Mouse (Mus musculus) cerebellum, adult 2 months (tissue): ENCODE data around the gene Anxa6. TPM values are rescaled to one million over a fixed set of nuclear protein-coding genes. Genes with fewer than 3 reads are reported as not detected.

Experiments used
- DNase-seq, 2 experiments: peaks; one replicate each; pipeline ENCODE4 v3.0.0; 2021
- H3K27ac ChIP-seq: fragments of 200-500 bp; 2 replicates; pipeline ENCODE4 v1.5.1; 2012; ENCODE audit warnings: low read length, control low read depth, inconsistent platforms; ENCODE audit not compliant: insufficient read depth
- H3K27me3 ChIP-seq: fragments of 200-500 bp; 2 replicates; pipeline ENCODE4 v1.6.1; 2012; ENCODE audit warnings: inconsistent platforms, mild to moderate bottlenecking, low read length, moderate library complexity; ENCODE audit not compliant: control insufficient read depth, insufficient read depth
- H3K4me1 ChIP-seq: fragments of 200-500 bp; 2 replicates; pipeline ENCODE4 v1.6.1; 2011; ENCODE audit warnings: low read length; ENCODE audit not compliant: control insufficient read depth, insufficient read depth
- H3K4me3 ChIP-seq: fragments of 200-500 bp; replicated peaks from 2 replicates; pipeline ENCODE3; 2011; ENCODE audit warnings: mild to moderate bottlenecking, low read depth, low read length, control low read depth; ENCODE audit not compliant: insufficient read depth
- CTCF ChIP-seq: fragments of 200-500 bp; IDR thresholded peaks from 2 replicates; pipeline ENCODE4 v1.5.1; 2011; ENCODE audit warnings: low read depth, mild to moderate bottlenecking, control low read depth, low read length, moderate library complexity, borderline replicate concordance; ENCODE audit not compliant: insufficient read depth
- POLR2A ChIP-seq: fragments of 200-500 bp; IDR thresholded peaks from 2 replicates; pipeline ENCODE4 v1.6.1; 2011; ENCODE audit warnings: low read length, control low read depth, borderline replicate concordance; ENCODE audit not compliant: insufficient read depth
- WGBS: fragments of 180-500 bp; shearing (Covaris S2); methylation state at CpG from one replicate; pipeline ENCODE4 v1.1.7; 2018; 5-methylcytosine and 5-hydroxymethylcytosine counted together
- polyA plus RNA-seq: library from polyadenylated mRNA; depleted of rRNA; stranded (reverse); fragments of >200 nt; gene quantifications from 2 replicates; pipeline ENCODE4 v1.2.3, GENCODE M21; 2012

Gene Anxa6
- polyA plus RNA-seq, 1 experiment: 131 TPM

DNA sequence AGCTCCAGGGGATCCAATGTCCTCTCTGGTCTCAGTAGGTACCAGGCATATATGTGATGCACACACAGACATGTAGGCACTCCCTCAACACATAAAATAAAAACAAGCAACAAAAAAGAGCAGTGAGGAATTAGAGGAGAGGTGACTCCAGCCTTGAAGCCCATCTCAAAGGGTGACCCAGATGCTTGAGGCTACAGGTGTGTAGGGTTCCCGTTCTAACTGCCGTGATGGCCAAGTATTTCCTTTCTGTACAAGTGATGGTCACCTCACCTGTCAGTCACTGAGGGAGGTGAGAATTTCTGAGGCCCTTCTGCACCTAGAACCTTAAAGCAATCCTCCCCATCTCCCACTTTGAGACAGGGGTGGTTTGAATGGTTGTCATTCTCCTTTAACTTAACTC is 56.9 kb downstream of the Anxa6 start:
- Histone ChIP-seq H3K27me3 (no peaks in the 10 kb centered on the region), H3K4me3 (no peak overlapping the region), H3K4me1 (peaks cover 3% of the 10 kb centered on the region), H3K27ac (no peak overlapping the region)
- 93% methylated on average over 2 of the region's 2 CpGs for WGBS
- TF ChIP-seq CTCF (no peak), POLR2A (no peak)
- no peak for DNase-seq

DNA sequence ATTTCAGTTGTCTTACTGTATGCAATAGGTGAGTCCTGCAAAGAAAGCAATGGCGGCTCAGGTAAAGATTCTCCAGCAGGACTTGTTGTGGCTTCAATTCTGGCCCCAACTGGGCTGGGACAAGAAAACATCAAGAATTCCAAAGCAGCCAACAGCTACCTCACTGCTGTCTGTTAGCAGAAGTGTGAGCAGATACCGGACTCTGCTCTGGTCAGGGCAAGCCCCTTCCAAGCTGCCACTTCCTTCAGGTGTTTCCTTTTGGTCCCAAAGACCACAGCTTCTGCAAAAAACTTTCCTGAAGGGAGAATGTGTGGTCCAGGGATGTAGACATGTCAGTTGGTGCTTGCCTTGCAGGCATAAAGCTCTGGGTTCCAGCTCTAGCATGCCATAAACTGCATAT is 57.5 kb downstream of the Anxa6 start:
- Histone ChIP-seq H3K4me1 (peaks cover 3% of the 10 kb centered on the region), H3K27me3 (no peaks in the 10 kb centered on the region), H3K4me3 (no peak overlapping the region), H3K27ac (no peak overlapping the region)
- TF ChIP-seq POLR2A (no peak), CTCF (no peak)
- DNase-seq: no peak
- WGBS: 96% methylated on average over 2 of the region's 2 CpGs

DNA sequence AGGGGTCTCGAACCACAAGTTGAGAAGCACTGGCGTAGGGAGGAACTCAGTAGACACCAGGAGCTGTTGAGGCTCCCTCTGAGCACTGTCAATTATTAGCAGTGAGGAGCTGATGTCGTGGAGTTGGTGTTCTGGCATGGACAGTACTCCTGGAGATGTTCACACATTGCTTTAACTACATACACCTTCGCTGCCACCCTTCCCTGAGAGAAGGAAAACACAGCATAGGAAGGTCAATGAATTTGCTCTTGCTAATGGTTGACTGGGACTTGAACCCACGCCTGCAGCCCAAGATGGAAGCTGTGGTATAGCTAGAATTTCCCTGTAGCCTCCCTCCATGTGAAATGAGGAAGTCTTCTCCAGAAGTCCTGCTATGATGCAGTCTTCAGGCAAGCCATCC is 57.9 kb downstream of the Anxa6 start:
- H3K4me1 ChIP-seq: peaks cover 3% of the 10 kb centered on the region
- 85% methylated on average over 5 of the region's 5 CpGs for WGBS
- TF ChIP-seq POLR2A (no peak), CTCF (no peak)
- DNase-seq: no peak
- H3K27me3 ChIP-seq: no peaks in the 10 kb centered on the region
- no peak overlapping the region for H3K4me3 ChIP-seq
- no peak overlapping the region for H3K27ac ChIP-seq

DNA sequence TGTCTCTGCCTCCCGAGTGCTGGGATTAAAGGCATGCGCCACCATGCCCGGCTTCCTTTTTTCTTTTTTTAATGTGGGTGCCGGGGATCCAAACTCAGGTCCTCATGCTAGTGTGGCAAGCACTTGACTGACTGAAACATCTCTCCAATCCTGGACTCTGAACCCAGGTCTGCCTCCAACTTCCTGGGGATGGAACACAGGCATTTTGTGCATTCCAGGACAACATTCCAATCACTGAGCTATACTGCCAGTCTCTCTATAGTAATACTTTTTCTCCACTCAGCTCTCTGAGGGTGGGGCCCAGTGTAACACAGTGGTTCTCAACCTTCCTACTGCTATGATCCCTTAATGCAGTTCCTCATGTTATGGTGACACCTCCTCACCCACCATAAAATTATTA is 58.6 kb downstream of the Anxa6 start:
- H3K27me3 ChIP-seq: no peaks in the 10 kb centered on the region
- TF ChIP-seq CTCF (no peak), POLR2A (no peak)
- H3K4me3 ChIP-seq: no peak overlapping the region
- 94% methylated on average over 4 of the region's 4 CpGs for WGBS
- DNase-seq: no peak
- peaks cover 3% of the 10 kb centered on the region for H3K4me1 ChIP-seq
- H3K27ac ChIP-seq: no peak overlapping the region

DNA sequence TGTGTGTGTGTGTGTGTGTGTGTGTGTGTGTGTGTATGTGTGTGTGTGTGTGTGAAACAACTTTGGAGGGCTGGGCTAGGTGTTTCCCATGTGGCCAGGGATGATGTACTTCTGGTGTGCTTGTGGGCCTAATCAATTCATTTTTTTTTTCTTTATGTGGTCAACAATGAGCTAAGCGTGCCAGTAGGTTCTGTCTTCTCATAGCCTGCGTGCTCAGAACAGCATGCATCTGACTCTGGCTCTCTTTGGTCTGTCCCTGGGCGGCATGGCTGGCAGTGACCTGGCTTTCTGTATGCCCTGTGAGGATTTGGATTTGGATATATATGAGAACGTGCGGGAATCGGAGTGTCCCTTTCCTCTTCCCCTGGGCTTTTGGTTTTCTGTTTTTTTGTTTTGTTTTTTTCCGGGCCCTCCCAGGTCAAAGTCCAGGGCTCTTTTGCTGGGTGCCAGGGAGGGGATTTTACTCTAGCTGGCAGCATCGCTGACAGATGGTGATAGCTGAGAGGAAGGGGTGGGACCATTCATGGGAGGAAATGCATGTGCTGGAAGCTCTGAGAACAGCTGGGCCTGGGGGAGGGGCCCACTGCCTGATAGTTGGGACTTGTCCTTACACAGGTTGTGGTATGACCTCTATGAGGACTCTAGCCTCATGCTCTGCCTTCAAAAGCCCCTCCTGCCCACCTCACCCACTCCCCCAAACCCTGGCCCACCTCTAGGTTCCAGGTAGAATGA is 59.6 kb downstream of the Anxa6 start:
- H3K27ac ChIP-seq: no peak overlapping the region
- 21% methylated on average over 8 of the region's 8 CpGs for WGBS
- H3K4me1 ChIP-seq: peaks cover 3% of the 10 kb centered on the region
- no peak for DNase-seq
- no peak for TF ChIP-seq CTCF
- TF ChIP-seq POLR2A: no peak
- H3K4me3 ChIP-seq: no peak overlapping the region
- H3K27me3 ChIP-seq: no peaks in the 10 kb centered on the region

DNA sequence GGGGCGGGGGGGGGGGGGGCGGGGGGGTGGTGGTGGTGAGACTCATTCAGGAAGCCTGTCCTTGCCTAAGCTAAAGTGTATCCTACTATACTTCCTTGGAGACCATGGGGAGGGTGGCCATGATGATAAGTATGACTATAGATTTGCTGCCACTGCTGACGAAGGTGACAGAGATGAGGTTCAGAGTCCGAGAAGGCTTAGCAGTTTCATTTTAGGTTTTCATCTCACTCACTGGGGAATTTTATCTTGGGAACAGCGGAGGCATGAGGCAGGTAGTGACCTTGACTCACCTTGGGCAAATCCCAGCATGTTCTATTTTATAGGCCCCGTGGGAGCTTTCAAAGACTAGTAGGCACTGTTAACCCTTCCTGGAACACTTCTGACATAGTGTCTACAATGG is 60.5 kb downstream of the Anxa6 start:
- Histone ChIP-seq H3K4me3 (no peak overlapping the region), H3K27ac (no peak overlapping the region), H3K27me3 (no peaks in the 10 kb centered on the region), H3K4me1 (peaks cover 3% of the 10 kb centered on the region)
- DNase-seq: no peak
- WGBS: 62% methylated on average over 6 of the region's 6 CpGs
- TF ChIP-seq POLR2A (no peak), CTCF (no peak)

DNA sequence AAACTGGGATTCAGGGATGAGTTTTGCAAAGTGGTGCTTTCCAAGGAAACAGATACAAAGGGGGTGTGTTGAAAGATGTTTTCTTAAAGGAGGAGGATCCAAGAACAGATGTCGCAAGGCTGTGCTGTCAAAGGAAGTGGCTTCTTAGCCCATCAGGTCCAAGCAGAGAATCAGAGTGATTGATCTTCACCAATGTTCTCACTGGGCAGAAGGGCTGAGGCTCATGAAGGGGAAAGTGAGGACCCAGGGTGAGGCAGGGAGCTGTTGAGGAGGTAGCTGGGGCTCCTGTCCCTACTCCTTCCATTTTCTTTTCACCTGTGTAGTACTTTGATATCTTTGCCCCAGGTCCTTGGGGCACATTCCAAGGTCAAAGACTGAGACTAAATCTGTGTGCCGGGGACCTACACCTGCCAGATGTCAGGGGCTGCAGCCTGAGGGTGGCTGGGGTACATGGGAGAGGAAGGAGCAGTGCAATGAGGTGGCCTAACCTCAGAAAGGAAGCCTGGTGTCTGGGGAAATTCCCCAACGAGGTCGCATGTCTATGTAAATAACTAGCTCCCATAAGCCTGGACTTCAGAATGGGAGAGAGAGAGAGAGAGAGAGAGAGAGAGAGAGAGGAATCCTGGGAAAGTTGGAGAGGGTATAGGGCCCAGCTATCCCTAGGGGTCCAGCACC is 61.1 kb downstream of the Anxa6 start:
- DNase-seq: no peak
- TF ChIP-seq POLR2A (no peak), CTCF (no peak)
- no peak overlapping the region for H3K4me3 ChIP-seq
- H3K27ac ChIP-seq: no peak overlapping the region
- no peaks in the 10 kb centered on the region for H3K27me3 ChIP-seq
- 78% methylated on average over 4 of the region's 4 CpGs for WGBS
- H3K4me1 ChIP-seq: peaks cover 3% of the 10 kb centered on the region

DNA sequence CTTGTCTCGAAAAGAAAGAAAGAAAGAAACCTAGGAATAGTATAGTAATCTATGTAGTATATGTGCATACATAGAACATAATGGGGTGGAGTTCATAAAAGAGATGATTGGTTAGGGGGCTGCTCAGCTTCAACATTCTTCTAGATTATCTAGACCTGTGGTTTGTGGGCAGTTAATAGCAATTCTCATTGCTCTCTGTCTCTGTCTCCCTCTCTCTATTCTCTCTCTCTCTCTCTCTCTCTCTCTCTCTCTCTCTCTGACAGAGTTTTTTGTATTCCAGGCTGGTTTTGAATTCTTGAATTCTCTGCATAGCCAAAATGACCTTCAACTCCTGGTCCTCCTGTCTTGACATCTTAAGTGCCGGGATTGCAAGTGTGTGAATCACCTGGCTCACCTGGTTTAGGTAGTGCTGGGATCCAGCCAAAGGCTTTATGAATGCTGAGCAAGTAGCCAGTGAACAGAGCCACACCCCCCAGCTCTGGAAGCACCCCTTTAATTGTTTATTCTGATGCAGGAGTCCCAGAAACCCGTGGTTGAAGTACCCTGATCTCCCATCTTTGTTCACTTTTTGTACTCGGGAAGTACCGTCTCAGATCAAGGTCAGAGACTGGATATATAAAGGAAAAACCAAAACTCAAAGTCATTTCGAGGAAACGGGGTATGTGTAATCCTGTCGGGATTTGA is 61.7 kb downstream of the Anxa6 start:
- no peak for TF ChIP-seq POLR2A
- no peak for TF ChIP-seq CTCF
- WGBS: 81% methylated on average over 8 of the region's 8 CpGs
- DNase-seq: no peak
- Histone ChIP-seq H3K4me3 (no peak overlapping the region), H3K27me3 (no peaks in the 10 kb centered on the region), H3K4me1 (peaks cover 3% of the 10 kb centered on the region), H3K27ac (no peak overlapping the region)
